Comparison of ENCODE assay signal across 26 mouse cellular contexts in genomic region chr3:84926140-84926539, GRCm38 (mm10).
DNase-seq lines count a peak whose midpoint lies in the region; ATAC-seq and TF ChIP-seq lines count a peak whose summit lies in the region.
"Had no signal": no experiment of that assay in that cellular context is flagged by ENCODE, and none has a peak within 500 bp of the region (broad histone marks: within the 10 kb centered on the region; RNA-seq: fewer than 3 reads in every experiment).

No protein-coding gene starts in this region.

- no peak for TF ChIP-seq POLR2A in heart, adult 2 months (IDR thresholded peaks at IDR 0.05; ENCODE audit: insufficient read depth, low read depth, low read length)

- TF ChIP-seq CTCF in heart, adult 2 months (IDR thresholded peaks at IDR 0.05) = no peak
- no peak for TF ChIP-seq CTCF in kidney, postnatal 0 days (IDR thresholded peaks at IDR 0.05; ENCODE audit: low read depth)

- no peaks in the 10 kb centered on the region; the same call in 1 of the 2 replicates for H3K36me3 ChIP-seq in heart, adult 2 months (ENCODE audit: control insufficient read depth, insufficient read depth, low read length)
- H3K36me3 ChIP-seq in heart, embryonic 15.5 days = no peaks in the 10 kb centered on the region
- H3K36me3 ChIP-seq in kidney, postnatal 0 days (ENCODE audit: insufficient read depth, low read length) = no peaks in the 10 kb centered on the region
- no peaks in the 10 kb centered on the region for H3K36me3 ChIP-seq in kidney, embryonic 14.5 days (ENCODE audit: control insufficient read depth, insufficient read depth, low read length)
- H3K36me3 ChIP-seq in forebrain, embryonic 12.5 days (replicated peaks) = no peaks in the 10 kb centered on the region
- H3K36me3 ChIP-seq: embryonic facial prominence, embryonic 15.5 days; forebrain, embryonic 15.5 days; hindbrain, embryonic 15.5 days; limb, embryonic 10.5 days; stomach, embryonic 15.5 days had no signal

- H3K27ac ChIP-seq in heart, adult 2 months = peak overlapping the region; percentile 86
- H3K27ac ChIP-seq in heart, embryonic 15.5 days = peak overlapping the region; percentile 53; the same call in 1 of the 2 replicates
- H3K27ac ChIP-seq in kidney, postnatal 0 days = 0 out of 2 replicates have a peak overlapping the region, but pooled peaks have one; percentile 11
- no peak overlapping the region for H3K27ac ChIP-seq in kidney, embryonic 14.5 days (ENCODE audit: low read depth, low read length)
- H3K27ac ChIP-seq in forebrain, embryonic 12.5 days = no peak overlapping the region
- H3K27ac ChIP-seq: embryonic facial prominence, embryonic 15.5 days; forebrain, embryonic 15.5 days; hindbrain, embryonic 15.5 days; layer of hippocampus, adult 2 months; limb, embryonic 10.5 days; macrophage; stomach, embryonic 15.5 days had no signal

- ATAC-seq in heart, embryonic 15.5 days (replicated peaks; ENCODE audit: insufficient number of reproducible peaks, insufficient read depth, low FRiP score, low read depth) = no peak
- ATAC-seq in kidney, postnatal 0 days (replicated peaks; ENCODE audit: low FRiP score, low read depth) = no peak
- ATAC-seq in kidney, embryonic 14.5 days (ENCODE audit: low FRiP score, low TSS enrichment) = no peak
- no peak for ATAC-seq in forebrain, embryonic 12.5 days (ENCODE audit: low FRiP score)
- ATAC-seq: CD4-positive, CD25-positive, alpha-beta regulatory T cell, adult 4 months; forebrain, embryonic 15.5 days; lung, postnatal 0 days; midbrain, embryonic 16.5 days had no signal

- peak overlapping the region; percentile 61 for H3K9ac ChIP-seq in heart, adult 2 months (ENCODE audit: low read depth, low read length)
- H3K9ac ChIP-seq in heart, embryonic 15.5 days = no peak overlapping the region
- no peak overlapping the region for H3K9ac ChIP-seq in kidney, postnatal 0 days (ENCODE audit: low read depth, low read length)
- no peak overlapping the region for H3K9ac ChIP-seq in kidney, embryonic 14.5 days (ENCODE audit: low read depth, low read length)
- H3K9ac ChIP-seq in forebrain, embryonic 12.5 days = no peak overlapping the region
- H3K9ac ChIP-seq: embryonic facial prominence, embryonic 15.5 days; forebrain, embryonic 15.5 days; hindbrain, embryonic 15.5 days; stomach, embryonic 15.5 days had no signal

- H3K79me2 ChIP-seq in heart, adult 2 months (replicated peaks; ENCODE audit: control insufficient read depth, insufficient read depth, low read length) = no peaks in the 10 kb centered on the region; the same call in none of the 2 replicates

- H3K27me3 ChIP-seq in heart, adult 2 months (ENCODE audit: control insufficient read depth, insufficient read depth, low read length) = no peaks in the 10 kb centered on the region
- H3K27me3 ChIP-seq in heart, embryonic 15.5 days = no peaks in the 10 kb centered on the region
- no peaks in the 10 kb centered on the region for H3K27me3 ChIP-seq in kidney, postnatal 0 days (ENCODE audit: insufficient read depth, low read length)
- H3K27me3 ChIP-seq in kidney, embryonic 14.5 days (ENCODE audit: control insufficient read depth, insufficient read depth, low read length) = no peaks in the 10 kb centered on the region
- H3K27me3 ChIP-seq in forebrain, embryonic 12.5 days = no peaks in the 10 kb centered on the region
- H3K27me3 ChIP-seq: embryonic facial prominence, embryonic 15.5 days; forebrain, embryonic 15.5 days; hindbrain, embryonic 15.5 days; stomach, embryonic 15.5 days had no signal

- 64% methylated on average over 5 of the region's 5 CpGs for WGBS in heart, adult 2 months
- WGBS in heart, embryonic 15.5 days = 80% methylated on average over 5 of the region's 5 CpGs
- WGBS in kidney, postnatal 0 days = 67% methylated on average over 5 of the region's 5 CpGs
- 84% methylated on average over 5 of the region's 5 CpGs for WGBS in kidney, embryonic 14.5 days
- 91% methylated on average over 5 of the region's 5 CpGs for WGBS in forebrain, embryonic 12.5 days

- peaks cover 1% of the 10 kb centered on the region; the same call in 1 of the 2 replicates for H3K4me1 ChIP-seq in heart, adult 2 months (ENCODE audit: control insufficient read depth, insufficient read depth, low read length)
- peaks cover 9% of the 10 kb centered on the region for H3K4me1 ChIP-seq in heart, embryonic 15.5 days (replicated peaks)
- no peaks in the 10 kb centered on the region for H3K4me1 ChIP-seq in kidney, postnatal 0 days (replicated peaks; ENCODE audit: insufficient read depth, low read length)
- no peaks in the 10 kb centered on the region for H3K4me1 ChIP-seq in kidney, embryonic 14.5 days (ENCODE audit: control insufficient read depth, insufficient read depth, low read length)
- no peaks in the 10 kb centered on the region; the same call in 1 of the 2 replicates for H3K4me1 ChIP-seq in forebrain, embryonic 12.5 days
- H3K4me1 ChIP-seq: embryonic facial prominence, embryonic 15.5 days; limb, embryonic 10.5 days; stomach, embryonic 15.5 days had no signal

- TF ChIP-seq EP300 in heart, adult 2 months (IDR thresholded peaks at IDR 0.05; ENCODE audit: insufficient read depth, low read depth, low read length) = no peak

- no peaks in the 10 kb centered on the region for H3K9me3 ChIP-seq in heart, embryonic 15.5 days (replicated peaks)
- H3K9me3 ChIP-seq in kidney, postnatal 0 days (replicated peaks; ENCODE audit: low read length) = no peaks in the 10 kb centered on the region
- H3K9me3 ChIP-seq in kidney, embryonic 14.5 days (ENCODE audit: control insufficient read depth, low read length) = no peaks in the 10 kb centered on the region
- H3K9me3 ChIP-seq in forebrain, embryonic 12.5 days = no peaks in the 10 kb centered on the region
- H3K9me3 ChIP-seq: embryonic facial prominence, embryonic 15.5 days; forebrain, embryonic 15.5 days; hindbrain, embryonic 15.5 days; limb, embryonic 10.5 days; stomach, embryonic 15.5 days had no signal

- peak overlapping the region; percentile 34 for H3K4me2 ChIP-seq in heart, embryonic 15.5 days
- H3K4me2 ChIP-seq in kidney, postnatal 0 days (ENCODE audit: low read length) = no peak overlapping the region
- H3K4me2 ChIP-seq in kidney, embryonic 14.5 days (replicated peaks; ENCODE audit: low read depth, low read length) = no peak overlapping the region
- H3K4me2 ChIP-seq in forebrain, embryonic 12.5 days = no peak overlapping the region
- H3K4me2 ChIP-seq: embryonic facial prominence, embryonic 15.5 days; forebrain, embryonic 15.5 days; hindbrain, embryonic 15.5 days; stomach, embryonic 15.5 days had no signal

- DNase-seq in heart, adult 2 months = no peak
- no peak for DNase-seq in heart, adult 8-10 months (ENCODE audit: low spot score)
- no peak for DNase-seq in heart, postnatal 4 days
- peak; percentile 10 for DNase-seq in kidney, postnatal 0 days (ENCODE audit: low spot score)
- peak; percentile 37 for DNase-seq in skeletal muscle tissue, adult 2 months (ENCODE audit: low read depth, low spot score)
- DNase-seq: adrenal gland, postnatal 14 days; cerebellum, adult 2 months; cerebellum, postnatal 36 days; gastrocnemius, postnatal 14 days; liver; right cerebral cortex, adult 18-20 months; right cerebral cortex, postnatal 4 days; thymus, postnatal 36 days had no signal

- intact Hi-C loops in heart, adult 2 months (cut with DNase I) = loop anchor here (1.0 to 10.0 kb wide), 6 partner anchors 286 to 645 kb away; no protein-coding TSS in a partner anchor

- peak overlapping the region; percentile 47 for H3K4me3 ChIP-seq in heart, adult 2 months
- peak overlapping the region; percentile 24 for H3K4me3 ChIP-seq in heart, embryonic 15.5 days
- H3K4me3 ChIP-seq in kidney, postnatal 0 days (replicated peaks; ENCODE audit: low read depth, low read length) = no peak overlapping the region
- no peak overlapping the region for H3K4me3 ChIP-seq in kidney, embryonic 14.5 days (ENCODE audit: low read length)
- H3K4me3 ChIP-seq in forebrain, embryonic 12.5 days (replicated peaks) = no peak overlapping the region
- H3K4me3 ChIP-seq: embryonic facial prominence, embryonic 15.5 days; forebrain, embryonic 15.5 days; hindbrain, embryonic 15.5 days; layer of hippocampus, adult 2 months; limb, embryonic 10.5 days; stomach, embryonic 15.5 days had no signal

Comparison
In these comparisons a context has a peak if more than half of its experiments do, and no peak if none do; other contexts are left out.
1. H3K27ac ChIP-seq: peak in heart, adult 2 months (single experiment), heart, embryonic 15.5 days (single experiment) and kidney, postnatal 0 days (single experiment); none in kidney, embryonic 14.5 days (single experiment) and forebrain, embryonic 12.5 days (single experiment).
2. DNase-seq: peak in kidney, postnatal 0 days (single experiment) and skeletal muscle tissue, adult 2 months (single experiment); none in heart, adult 2 months (0 of 2), heart, adult 8-10 months (single experiment) and heart, postnatal 4 days (single experiment).
3. H3K4me3 ChIP-seq: peak in heart, adult 2 months (single experiment) and heart, embryonic 15.5 days (single experiment); none in kidney, postnatal 0 days (single experiment), kidney, embryonic 14.5 days (single experiment) and forebrain, embryonic 12.5 days (single experiment).